Comparison of ENCODE assay signal across 11 mouse cellular contexts in the genomic region with DNA sequence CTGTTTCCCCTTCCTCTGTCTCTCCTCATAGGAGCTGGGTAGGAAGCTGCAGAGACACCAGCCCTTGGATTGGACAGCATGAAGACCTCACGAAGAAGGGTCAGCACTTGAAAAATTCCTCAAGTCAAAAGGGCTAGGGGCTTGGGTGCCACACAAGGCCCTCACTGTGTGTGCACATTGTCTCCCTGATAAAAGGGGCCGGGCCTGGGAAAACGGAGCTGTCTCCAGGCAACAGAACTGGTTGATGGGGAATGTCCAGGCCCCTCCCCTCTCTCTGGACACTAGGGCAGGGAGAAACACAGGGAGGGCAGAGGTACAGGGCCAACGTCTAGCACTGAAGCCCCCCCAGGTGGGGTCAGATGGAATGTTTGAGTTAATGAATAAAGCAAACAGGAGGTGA. TPM values are rescaled to one million over a fixed set of nuclear protein-coding genes. Genes with fewer than 3 reads are reported as not detected.
DNase-seq lines count a peak whose midpoint lies in the region; ATAC-seq lines count a peak whose summit lies in the region.
"Had no signal": no experiment of that assay in that cellular context is flagged by ENCODE, and none has a peak within 500 bp of the region (broad histone marks: within the 10 kb centered on the region; RNA-seq: fewer than 3 reads in every experiment).

No protein-coding gene starts in this region.

- H3K4me3 ChIP-seq in midbrain, embryonic 10.5 days = no peak overlapping the region

- WGBS in midbrain, embryonic 10.5 days = 12% methylated on average over 4 of the region's 4 CpGs

- no peak for ATAC-seq in erythroid progenitor cell, adult 5-6 weeks (replicated peaks; ENCODE audit: low FRiP score, poor library complexity, severe bottlenecking)
- ATAC-seq: Patski had no signal

- H3K27ac ChIP-seq in midbrain, embryonic 10.5 days (replicated peaks) = peak overlapping the region; percentile 83

- H3K27me3 ChIP-seq in midbrain, embryonic 10.5 days (ENCODE audit: low read depth, poor library complexity, severe bottlenecking) = no peaks in the 10 kb centered on the region; the same call in 1 of the 2 replicates
- H3K27me3 ChIP-seq: Patski had no signal

- H3K36me3 ChIP-seq in midbrain, embryonic 10.5 days = no peaks in the 10 kb centered on the region

- H3K9me3 ChIP-seq in midbrain, embryonic 10.5 days (replicated peaks) = no peaks in the 10 kb centered on the region

- DNase-seq in cerebellum, adult 9-11 months = peak; percentile 25
- DNase-seq in cerebellum, adult 9-10 months = no peak
- DNase-seq in right cerebral cortex, postnatal 10 days (ENCODE audit: low spot score in 2 of 2) = peak; percentile 61 to 67
- no peak for DNase-seq in right cerebral cortex, postnatal 36 days (ENCODE audit: low spot score in 2 of 2)
- peak; percentile 82 for DNase-seq in midbrain, embryonic 10.5 days (ENCODE audit: low spot score)
- no peak for DNase-seq in gastrocnemius, adult 8-10 months (ENCODE audit: low spot score in 2 of 2)
- DNase-seq in kidney, postnatal 14 days = no peak
- DNase-seq: kidney, adult 9 months; thymus, postnatal 25 days had no signal

- peaks cover 51% of the 10 kb centered on the region for H3K4me1 ChIP-seq in midbrain, embryonic 10.5 days

RNA-seq across cellular contexts. Expression of gene Syn3, which starts 41.5 kb away (rescaled TPM):
- polyA plus RNA-seq in midbrain, embryonic 10.5 days (2016; fragmentation: Nextera tagmentation; extraction: Ambion mirVana) = 3.0 and 5.3 TPM in 2 replicates
- under 1 TPM; 0.10 to 0.90 (median 0.57) TPM for total RNA-seq in gastrocnemius, adult 8-10 months (2022)
- not detected in 2 replicates for total RNA-seq in erythroid progenitor cell, adult 5-6 weeks (2015; ENCODE audit: low replicate concordance)
- not detected in 2 replicates for total RNA-seq in erythroid progenitor cell, adult 5-6 weeks (2017; ENCODE audit: low replicate concordance)

Comparison
In these comparisons a context has a peak if more than half of its experiments do, and no peak if none do; other contexts are left out.
1. DNase-seq: peak in cerebellum, adult 9-11 months (single experiment), right cerebral cortex, postnatal 10 days (2 of 2) and midbrain, embryonic 10.5 days (single experiment); none in cerebellum, adult 9-10 months (single experiment), right cerebral cortex, postnatal 36 days (0 of 2), gastrocnemius, adult 8-10 months (0 of 2) and kidney, postnatal 14 days (single experiment).